Mouse (Mus musculus) left cerebral cortex, adult 2 months (tissue): Measurements from ENCODE around the gene Cers6. TPM values are rescaled to one million over a fixed set of nuclear protein-coding genes. Genes with fewer than 3 reads are reported as not detected.
A peak's percentile ranks its signal among the peaks of the same experiment; 100 is the strongest.

Experiments
- DNase-seq, 2 experiments: peaks; one replicate each; pipeline ENCODE4 v3.0.0; 2021 to 2022; ENCODE audit warnings: low spot score in 2 of 2, mixed read lengths in 1 of 2; ENCODE audit errors: extremely low spot score in 1 of 2
- H3K27ac ChIP-seq: fragments of 200-600 bp; 2 replicates; pipeline ENCODE4 v1.8.1; 2022
- H3K4me3 ChIP-seq: fragments of 200-600 bp; 2 replicates; pipeline ENCODE4 v1.8.1; 2022
- CTCF ChIP-seq: fragments of 200-600 bp; IDR thresholded peaks from 2 replicates; pipeline ENCODE4 v1.8.1; 2022; ENCODE audit warnings: antibody characterized with exemption, mild to moderate bottlenecking, moderate library complexity
- intact Hi-C: fragments of 180-260 bp; cut with DNase I; formaldehyde crosslinking; loops from one replicate; pipeline ENCODE4 v1.15.1; 2025
- total RNA-seq, 2 experiments: library from RNA; stranded (reverse); gene quantifications; 2 replicates each; pipeline ENCODE4 v1.2.3; 2021

Cers6 gene
- total RNA-seq, 2 experiments from 2014 or later, result 69.3 to 82.7 TPM

DNA sequence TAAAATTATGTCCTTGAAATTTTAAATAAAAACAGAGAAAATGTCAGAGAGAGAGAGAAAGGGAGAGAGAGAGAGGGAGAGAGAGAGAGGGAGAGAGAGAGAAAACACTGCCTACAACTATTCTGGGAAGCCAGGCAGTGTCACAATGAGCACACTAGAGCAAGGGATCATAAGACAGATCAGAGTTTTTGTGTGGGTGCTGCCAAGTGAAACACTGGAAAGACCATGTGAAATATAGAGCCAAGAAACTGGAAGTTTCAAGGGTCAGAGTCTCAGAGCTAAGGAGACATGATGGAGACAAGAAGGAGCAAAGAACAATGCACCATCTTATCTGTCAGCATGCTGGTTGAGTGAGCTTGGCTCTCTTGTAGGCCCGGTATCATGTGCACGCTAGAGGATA lies 236.3 kb downstream of the Cers6 start:
- no peak for DNase-seq
- no peak for TF ChIP-seq CTCF
- intact Hi-C loops, result no loop called here
- Histone ChIP-seq H3K4me3 (no peak overlapping the region), H3K27ac (no peak overlapping the region)

DNA sequence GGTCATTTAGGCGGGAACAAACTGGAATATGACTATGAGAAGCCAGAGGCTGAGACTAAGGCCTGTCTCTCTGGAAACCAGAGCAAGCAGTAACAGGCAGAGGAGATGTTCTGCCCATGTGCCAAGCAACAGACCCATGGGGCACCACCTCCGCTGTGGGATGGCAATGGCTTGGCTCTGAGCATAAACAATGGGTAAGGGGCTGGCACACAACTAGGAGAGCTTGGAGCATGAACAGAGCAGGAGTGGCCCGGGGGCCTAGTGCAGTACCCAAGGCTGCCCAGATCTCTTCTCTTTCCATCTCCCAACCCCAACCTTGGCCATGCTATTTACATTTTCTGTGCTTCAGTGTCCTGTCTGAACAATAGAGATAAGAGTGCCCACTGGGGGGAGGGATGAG lies 237.5 kb downstream of the Cers6 start:
- no peak for TF ChIP-seq CTCF
- no peak overlapping the region for H3K4me3 ChIP-seq
- H3K27ac ChIP-seq, result no peak overlapping the region
- no peak for DNase-seq
- intact Hi-C loops, result no loop called here

DNA sequence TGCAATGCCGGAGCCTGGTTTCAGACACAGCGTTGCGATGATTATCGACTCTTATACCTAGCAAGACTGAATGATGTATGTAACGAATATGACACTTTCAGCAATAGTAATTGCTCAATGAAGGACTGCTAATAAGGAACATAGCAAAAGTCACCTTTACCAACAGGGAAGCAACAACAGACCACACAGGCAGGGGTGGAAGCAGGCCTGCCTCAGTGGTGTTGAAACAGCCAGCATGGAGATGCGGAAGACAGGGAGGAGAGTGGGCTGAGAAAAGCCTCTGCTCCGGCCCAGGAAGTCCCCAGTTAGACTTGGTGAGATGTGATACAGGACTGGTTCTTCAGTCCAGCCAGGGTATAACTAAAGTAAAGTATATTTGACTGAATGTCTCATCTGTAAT lies 237.9 kb downstream of the Cers6 start:
- intact Hi-C loops, result no loop called here
- no peak for TF ChIP-seq CTCF
- no peak for DNase-seq

DNA sequence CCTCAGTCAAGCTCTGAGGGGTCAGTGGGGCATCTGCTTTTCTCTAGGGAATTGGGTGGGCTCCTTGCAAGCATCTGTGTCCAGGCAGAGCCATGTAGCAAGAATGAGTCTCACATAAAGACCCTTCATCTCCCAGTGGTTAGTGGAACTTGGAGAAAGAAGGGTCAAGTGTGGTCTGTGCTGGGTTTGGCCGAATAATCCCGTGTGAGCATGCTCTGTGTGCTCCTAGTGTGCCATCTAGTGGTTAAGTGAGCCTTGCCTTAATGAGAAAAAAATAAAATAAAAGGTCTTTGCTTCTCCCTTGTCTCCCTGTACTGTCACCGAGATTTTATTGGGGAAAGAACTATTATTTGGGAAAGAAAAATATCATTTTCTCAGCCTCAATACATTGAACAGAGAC lies 239.5 kb downstream of the Cers6 start:
- intact Hi-C loops, result loop anchor here (1.0 to 5.0 kb wide), 2 partner anchors 238 to 316 kb away; partner anchors contain the start of gene Cers6
- Histone ChIP-seq H3K4me3 (no peak overlapping the region), H3K27ac (no peak overlapping the region)
- no peak for DNase-seq
- TF ChIP-seq CTCF, result peak; percentile 80

More for the DNA sequence above, 237.9 kb downstream of the Cers6 start:
- Histone ChIP-seq H3K27ac (no peak overlapping the region), H3K4me3 (no peak overlapping the region)

DNA sequence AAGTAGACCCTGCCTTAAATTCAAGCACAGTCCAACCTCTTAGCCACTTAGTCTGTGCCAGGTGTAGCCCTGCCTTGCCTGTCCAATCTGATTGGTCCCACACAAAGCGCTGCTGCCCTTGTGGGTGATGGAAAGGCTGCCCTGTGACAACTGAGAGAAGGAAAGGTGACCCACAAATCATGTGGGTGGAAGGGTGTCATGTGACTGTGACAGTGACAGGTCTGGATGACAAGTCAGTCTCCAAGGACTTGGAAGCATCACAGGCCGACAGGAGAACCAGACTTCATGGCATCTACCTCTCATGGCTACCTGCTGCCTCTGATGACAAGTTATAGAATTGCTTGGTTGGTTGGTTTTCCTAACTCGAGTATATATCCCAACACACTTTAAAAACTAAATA lies 242.3 kb downstream of the Cers6 start:
- H3K4me3 ChIP-seq, result no peak overlapping the region
- no peak overlapping the region for H3K27ac ChIP-seq
- DNase-seq, result no peak
- TF ChIP-seq CTCF, result no peak
- intact Hi-C loops, result loop anchor here (5.0 kb wide), 1 partner anchor 241 kb away; the partner anchor contains the start of gene Cers6

DNA sequence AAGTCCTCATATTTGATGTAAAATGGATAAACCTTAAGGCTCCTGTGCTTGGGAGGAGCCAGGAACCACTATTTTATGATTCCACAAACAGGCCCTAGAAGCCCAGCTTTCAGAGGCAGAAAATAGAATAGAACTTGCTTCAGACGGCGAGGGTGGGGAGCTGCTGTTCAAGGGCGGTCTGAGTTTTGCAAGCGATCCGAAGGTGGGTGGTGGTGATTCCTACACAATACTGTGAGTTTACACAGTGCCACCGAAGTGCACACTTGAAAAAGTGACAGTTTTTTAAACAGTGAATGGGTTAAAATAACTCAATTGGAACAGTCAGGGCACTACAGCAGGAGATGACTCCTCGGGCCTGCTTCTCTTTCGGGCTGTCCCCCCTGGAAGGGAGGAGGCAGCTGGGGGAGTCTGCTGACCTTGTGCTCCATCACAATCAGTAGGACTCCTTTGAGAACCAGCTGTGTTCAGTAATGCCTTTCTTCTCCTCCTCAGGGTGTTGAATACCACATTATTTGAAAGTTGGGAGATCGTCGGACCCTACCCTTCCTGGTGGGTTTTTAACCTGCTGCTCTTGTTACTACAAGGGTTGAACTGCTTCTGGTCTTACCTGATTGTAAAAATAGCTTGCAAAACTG lies 243.4 kb downstream of the Cers6 start:
- peak; percentile 20 to 32 for DNase-seq
- no peak overlapping the region for H3K4me3 ChIP-seq
- no peak for TF ChIP-seq CTCF
- intact Hi-C loops, result loop anchor here (5.0 kb wide), 1 partner anchor 242 kb away; the partner anchor contains the start of gene Cers6
- no peak overlapping the region for H3K27ac ChIP-seq

DNA sequence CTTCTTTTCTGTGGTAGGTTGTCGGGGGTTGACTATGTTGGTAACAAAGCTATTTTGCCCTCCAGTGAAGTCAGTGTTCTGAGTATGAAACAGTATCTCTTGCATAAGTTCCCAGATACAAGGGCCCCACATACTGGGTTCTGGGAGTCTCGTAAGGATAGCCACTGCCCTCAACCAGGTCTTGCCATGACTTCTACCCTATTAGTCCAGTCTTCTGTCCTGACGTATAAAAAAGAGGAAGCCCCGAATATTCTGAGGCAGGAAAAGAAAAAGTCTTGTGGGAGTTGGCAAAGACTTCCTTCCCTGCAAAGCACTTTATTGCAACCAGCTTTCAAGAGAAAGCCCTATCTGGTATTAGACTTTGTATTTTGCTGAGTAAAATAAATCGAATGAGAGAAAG lies 248.0 kb downstream of the Cers6 start:
- H3K27ac ChIP-seq, result no peak overlapping the region
- DNase-seq, result no peak
- no peak for TF ChIP-seq CTCF
- H3K4me3 ChIP-seq, result no peak overlapping the region
- intact Hi-C loops, result no loop called here

DNA sequence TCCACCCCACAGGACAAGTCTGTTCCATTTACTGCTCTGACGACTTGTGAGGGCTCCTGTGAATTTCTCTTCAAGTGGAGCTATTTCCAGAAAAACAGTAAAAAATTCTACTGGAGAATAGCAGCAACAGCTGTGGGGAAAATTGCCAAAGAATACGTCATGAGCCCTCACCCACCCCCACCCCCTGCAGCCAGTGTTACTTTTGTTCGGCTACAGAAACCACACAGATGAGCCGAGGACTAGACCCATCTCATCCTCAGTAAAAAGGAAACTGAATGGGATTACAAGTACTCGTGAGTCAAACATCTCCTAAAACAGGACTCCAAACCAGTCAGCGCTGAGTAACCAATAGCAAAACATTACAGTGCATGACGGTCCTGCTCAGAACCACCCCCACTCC lies 248.5 kb downstream of the Cers6 start:
- DNase-seq, result no peak
- H3K27ac ChIP-seq, result no peak overlapping the region
- TF ChIP-seq CTCF, result no peak
- intact Hi-C loops, result loop anchor here (5.0 kb wide), 1 partner anchor 318 kb away; no protein-coding TSS in a partner anchor
- H3K4me3 ChIP-seq, result no peak overlapping the region

DNA sequence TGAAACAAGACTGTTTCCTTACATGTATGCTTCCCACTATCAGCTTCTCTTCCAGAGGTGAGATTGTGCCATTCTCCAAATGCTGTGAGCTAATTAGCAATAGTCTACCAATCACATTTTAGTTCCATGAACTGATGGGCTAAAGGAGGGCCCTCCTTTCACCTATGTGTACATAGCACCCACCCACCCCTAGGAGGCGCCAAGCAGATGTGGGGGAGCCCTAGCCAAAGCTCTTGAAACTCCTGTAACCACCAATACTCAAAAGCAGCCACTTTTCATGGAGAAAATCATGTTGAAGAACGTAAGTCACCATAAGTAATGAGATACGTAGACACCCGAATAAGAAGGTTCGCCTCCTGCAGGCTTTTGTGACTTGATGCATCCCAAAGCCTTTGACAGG lies 251.4 kb downstream of the Cers6 start:
- intact Hi-C loops, result loop anchor here (5.0 kb wide), 1 partner anchor 315 kb away; no protein-coding TSS in a partner anchor
- peak; percentile 42 for TF ChIP-seq CTCF
- Histone ChIP-seq H3K4me3 (no peak overlapping the region), H3K27ac (no peak overlapping the region)
- no peak for DNase-seq

DNA sequence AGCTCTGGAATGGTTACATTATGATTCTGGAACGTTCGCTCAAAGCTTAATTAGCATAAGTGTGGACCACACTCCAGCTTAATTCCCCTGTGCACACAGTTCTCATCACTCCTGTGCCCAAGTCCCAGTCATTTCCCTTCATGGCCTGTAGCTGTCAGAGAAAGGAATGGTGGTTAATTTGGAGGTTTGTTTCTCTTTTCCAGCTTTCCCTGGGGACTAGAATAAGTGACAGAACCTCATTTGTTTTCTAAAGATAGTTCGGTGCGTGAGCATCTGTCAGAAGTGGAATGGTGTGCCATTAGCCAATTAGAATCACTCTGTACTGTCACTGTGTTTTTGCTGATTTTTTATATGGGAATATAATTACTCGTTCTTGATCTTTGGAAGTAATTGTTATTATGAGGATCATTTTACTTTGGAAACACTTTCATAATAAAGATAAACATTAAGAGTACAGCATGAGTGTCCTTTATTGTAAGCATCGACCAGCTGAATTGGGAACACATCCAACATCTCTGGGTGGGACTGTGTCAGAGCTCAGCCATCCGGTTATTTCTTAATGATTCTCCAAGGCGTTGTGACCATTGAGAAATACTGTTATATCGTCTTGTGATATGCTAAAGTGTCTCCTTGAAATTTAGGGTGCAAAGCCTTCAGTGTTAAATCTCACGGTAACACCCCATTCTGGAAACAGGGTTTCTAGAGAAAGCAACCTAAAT lies 252.7 kb downstream of the Cers6 start:
- Histone ChIP-seq H3K27ac (no peak overlapping the region), H3K4me3 (no peak overlapping the region)
- DNase-seq, result no peak
- intact Hi-C loops, result loop anchor here (5.0 kb wide), 1 partner anchor 313 kb away; no protein-coding TSS in a partner anchor
- no peak for TF ChIP-seq CTCF

DNA sequence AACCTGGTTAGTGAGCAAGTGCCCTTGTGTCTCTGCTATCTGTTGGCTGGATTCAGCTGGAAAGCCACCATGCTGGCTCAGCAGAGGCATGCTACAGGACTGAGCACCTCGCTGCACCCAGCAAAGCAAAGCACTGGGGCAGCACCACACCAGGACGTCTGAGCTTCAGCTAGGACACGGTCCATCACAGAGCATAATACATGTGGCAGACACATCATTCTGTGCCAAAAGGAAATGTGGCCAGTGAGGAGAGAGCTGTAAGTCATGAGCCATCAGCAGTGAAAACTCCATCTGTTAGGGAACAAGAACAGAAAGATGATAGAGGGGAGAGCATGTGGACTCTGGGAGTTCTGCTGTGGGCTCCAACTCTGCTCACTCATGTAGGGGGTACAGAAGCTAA lies 254.7 kb downstream of the Cers6 start:
- intact Hi-C loops, result no loop called here

DNA sequence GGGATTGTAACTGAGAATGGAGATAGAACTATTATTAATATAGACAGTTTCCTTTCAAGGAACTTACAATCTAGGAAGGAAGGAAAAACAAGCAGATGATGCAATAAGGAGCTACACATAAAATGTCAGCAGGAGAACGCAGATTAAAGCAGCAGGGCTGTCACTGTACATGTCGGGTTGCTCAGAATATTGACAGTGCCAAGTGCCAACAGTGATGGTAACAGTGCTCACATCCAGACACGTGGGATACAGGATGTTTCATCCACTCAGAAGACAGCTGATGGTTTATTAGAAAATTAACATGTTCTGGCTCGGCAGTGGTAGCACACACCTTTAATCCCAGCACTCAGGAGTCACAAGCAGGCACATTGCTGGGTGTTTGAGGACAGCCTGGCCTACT lies 255.5 kb downstream of the Cers6 start:
- TF ChIP-seq CTCF, result no peak
- Histone ChIP-seq H3K4me3 (no peak overlapping the region), H3K27ac (no peak overlapping the region)
- intact Hi-C loops, result no loop called here
- no peak for DNase-seq

More for the DNA sequence above, 254.7 kb downstream of the Cers6 start:
- no peak for TF ChIP-seq CTCF
- Histone ChIP-seq H3K27ac (no peak overlapping the region), H3K4me3 (no peak overlapping the region)
- no peak for DNase-seq
